Mouse (Mus musculus): ENCODE data around the gene Slc8a3.

Gene Slc8a3

GRCm38 (mm10) chr12:81175252-81175651 lies 157.7 kb downstream of the Slc8a3 start:
- no peak for DNase-seq

GRCm38 (mm10) chr12:81173893-81174292 lies 159.1 kb downstream of the Slc8a3 start:
- no peak for DNase-seq

GRCm38 (mm10) chr12:81173011-81173410 lies 160.0 kb downstream of the Slc8a3 start:
- DNase-seq: no peak

GRCm38 (mm10) chr12:81170076-81170475 lies 162.9 kb downstream of the Slc8a3 start:
- no peak for DNase-seq

- DNase-seq: no peak
Measured at GRCm38 (mm10) chr12:81168494-81168893, 164.5 kb downstream of the Slc8a3 start.

- DNase-seq: no peak
Measured at GRCm38 (mm10) chr12:81168031-81168430, 164.9 kb downstream of the Slc8a3 start.

- DNase-seq: no peak
Measured at GRCm38 (mm10) chr12:81167142-81167541, 165.8 kb downstream of the Slc8a3 start.

GRCm38 (mm10) chr12:81166615-81167014 lies 166.4 kb downstream of the Slc8a3 start:
- no peak for DNase-seq

GRCm38 (mm10) chr12:81166092-81166491 lies 166.9 kb downstream of the Slc8a3 start:
- DNase-seq: no peak

- DNase-seq: no peak
Measured at GRCm38 (mm10) chr12:81163566-81163965, 169.4 kb downstream of the Slc8a3 start.

GRCm38 (mm10) chr12:81163131-81163530 lies 169.8 kb downstream of the Slc8a3 start:
- no peak for DNase-seq

GRCm38 (mm10) chr12:81161282-81161681 lies 171.7 kb downstream of the Slc8a3 start:
- no peak for DNase-seq

- no peak for DNase-seq
Measured at GRCm38 (mm10) chr12:81160831-81161230, 172.1 kb downstream of the Slc8a3 start.

GRCm38 (mm10) chr12:81160425-81160824 lies 172.6 kb downstream of the Slc8a3 start:
- DNase-seq: no peak

GRCm38 (mm10) chr12:81159947-81160346 lies 173.0 kb downstream of the Slc8a3 start:
- no peak for DNase-seq

GRCm38 (mm10) chr12:81156841-81157240 lies 176.1 kb downstream of the Slc8a3 start:
- no peak for DNase-seq

- DNase-seq: no peak
Measured at GRCm38 (mm10) chr12:81155675-81156074, 177.3 kb downstream of the Slc8a3 start.

GRCm38 (mm10) chr12:81152082-81152481 lies 180.9 kb downstream of the Slc8a3 start:
- no peak for DNase-seq

GRCm38 (mm10) chr12:81150917-81151316 lies 182.1 kb downstream of the Slc8a3 start:
- no peak for DNase-seq

GRCm38 (mm10) chr12:81147956-81148355 lies 185.0 kb downstream of the Slc8a3 start:
- DNase-seq: no peak
